Mouse (Mus musculus) stomach, embryonic 14.5 days (tissue): ENCODE data around the gene Cbfa2t3. TPM values are rescaled to one million over a fixed set of nuclear protein-coding genes. Genes with fewer than 3 reads are reported as not detected.
A peak's percentile ranks its signal among the peaks of the same experiment; 100 is the strongest.

ENCODE experiments used
- ATAC-seq: fragments of 200-750 bp; cut with Nextera tagmentation; 2 replicates; pipeline ENCODE4 v1.8.0; 2017; ENCODE audit warnings: low read depth, moderate TSS enrichment; ENCODE audit not compliant: insufficient number of reproducible peaks, insufficient read depth, low FRiP score
- H3K27ac ChIP-seq: fragments of 300-500 bp; sonication (generic); 2 replicates; pipeline ENCODE4 v1.5.1; 2014; ENCODE audit warnings: mild to moderate bottlenecking, low read length, moderate library complexity, mixed read lengths
- H3K27me3 ChIP-seq: fragments of 300-500 bp; sonication (generic); 2 replicates; pipeline ENCODE4 v1.6.1; 2014; ENCODE audit warnings: low read length, control low read depth, mixed read lengths; ENCODE audit not compliant: control insufficient read depth, insufficient read depth
- H3K36me3 ChIP-seq: fragments of 300-500 bp; sonication (generic); 2 replicates; pipeline ENCODE4 v1.6.1; 2014; ENCODE audit warnings: mild to moderate bottlenecking, control low read depth, low read length, moderate library complexity, mixed read lengths; ENCODE audit not compliant: control insufficient read depth, insufficient read depth
- H3K4me1 ChIP-seq: fragments of 300-500 bp; sonication (generic); 2 replicates; pipeline ENCODE4 v1.6.1; 2014; ENCODE audit warnings: low read length, control low read depth, mixed read lengths; ENCODE audit not compliant: control insufficient read depth, insufficient read depth
- H3K4me2 ChIP-seq: fragments of 300-500 bp; sonication (generic); replicated peaks from 2 replicates; pipeline ENCODE4 v1.6.1; 2014; ENCODE audit warnings: low read depth, low read length, control low read depth
- H3K4me3 ChIP-seq: fragments of 300-500 bp; sonication (generic); 2 replicates; pipeline ENCODE4 v1.5.1; 2014; ENCODE audit warnings: low read depth, low read length, control low read depth
- H3K9ac ChIP-seq: fragments of 300-500 bp; sonication (generic); replicated peaks from 2 replicates; pipeline ENCODE4 v1.6.1; 2014; ENCODE audit warnings: low read depth, mild to moderate bottlenecking, control low read depth, low read length, moderate library complexity, mixed read lengths
- H3K9me3 ChIP-seq: fragments of 300-500 bp; sonication (generic); 2 replicates; pipeline ENCODE4 v1.6.1; 2016; ENCODE audit warnings: low read depth, low read length, control low read depth; ENCODE audit not compliant: control insufficient read depth
- WGBS: fragments of 180-500 bp; shearing (Covaris S2); extraction: QIAGEN DNeasy Blood & Tissue Kit; methylation state at CpG from one replicate; pipeline ENCODE4 v1.1.7; 2014; 5-methylcytosine and 5-hydroxymethylcytosine counted together
- polyA plus RNA-seq: library from polyadenylated mRNA; unstranded; fragments of >200 nt; fragmentation: Nextera tagmentation; extraction: Ambion mirVana; gene quantifications from 2 replicates; pipeline ENCODE4 v1.2.1, GENCODE M21; 2014

Cbfa2t3 gene
- polyA plus RNA-seq, 1 experiment from 2014 or later: 4.1 TPM

GRCm38 (mm10) chr8:122678061-122678895, 20.6 kb downstream of the Cbfa2t3 start:
- Histone ChIP-seq H3K4me1 (peaks cover 6% of the 10 kb centered on the region; the same call in 1 of the 2 replicates), H3K36me3 (no peaks in the 10 kb centered on the region), H3K9me3 (no peaks in the 10 kb centered on the region), H3K4me3 (peak overlapping the region; percentile 69), H3K27ac (no peak overlapping the region), H3K9ac (peak overlapping the region; percentile 42), H3K27me3 (peaks cover 34% of the 10 kb centered on the region), H3K4me2 (peak overlapping the region; percentile 98)
- peak; percentile 70 for ATAC-seq
- WGBS: under 1% methylated on average over 106 of the region's 127 CpGs

GRCm38 (mm10) chr8:122677481-122678021, 21.4 kb downstream of the Cbfa2t3 start:
- no peak for ATAC-seq

GRCm38 (mm10) chr8:122676621-122677480, 22.1 kb downstream of the Cbfa2t3 start:
- no peaks in the 10 kb centered on the region for H3K36me3 ChIP-seq
- H3K4me2 ChIP-seq: peak overlapping the region; percentile 98
- H3K27ac ChIP-seq: peak overlapping the region; percentile 23; the same call in 1 of the 2 replicates
- no peak overlapping the region for H3K9ac ChIP-seq
- H3K4me1 ChIP-seq: peaks cover 6% of the 10 kb centered on the region; the same call in 1 of the 2 replicates
- peak overlapping the region; percentile 69 for H3K4me3 ChIP-seq
- 13% methylated on average over 16 of the region's 16 CpGs for WGBS
- ATAC-seq: no peak
- H3K27me3 ChIP-seq: peaks cover 34% of the 10 kb centered on the region
- no peaks in the 10 kb centered on the region for H3K9me3 ChIP-seq

More at GRCm38 (mm10) chr8:122677481-122678021, 21.4 kb downstream of the Cbfa2t3 start:
- WGBS: 3% methylated on average over 35 of the region's 35 CpGs
- Histone ChIP-seq H3K9me3 (no peaks in the 10 kb centered on the region), H3K27me3 (peaks cover 34% of the 10 kb centered on the region), H3K9ac (peak overlapping the region; percentile 42), H3K4me1 (peaks cover 6% of the 10 kb centered on the region; the same call in 1 of the 2 replicates), H3K36me3 (no peaks in the 10 kb centered on the region), H3K4me3 (peak overlapping the region; percentile 69), H3K27ac (peak overlapping the region; percentile 23; the same call in 1 of the 2 replicates), H3K4me2 (peak overlapping the region; percentile 98)

GRCm38 (mm10) chr8:122675596-122676420, 23.1 kb downstream of the Cbfa2t3 start:
- H3K9ac ChIP-seq: no peak overlapping the region
- H3K4me2 ChIP-seq: 0 out of 2 replicates have a peak overlapping the region, but pooled peaks have one; percentile 98
- H3K4me1 ChIP-seq: peaks cover 6% of the 10 kb centered on the region; the same call in 1 of the 2 replicates
- peaks cover 29% of the 10 kb centered on the region for H3K27me3 ChIP-seq
- H3K27ac ChIP-seq: no peak overlapping the region
- ATAC-seq: no peak
- no peaks in the 10 kb centered on the region for H3K36me3 ChIP-seq
- H3K9me3 ChIP-seq: no peaks in the 10 kb centered on the region
- no peak overlapping the region for H3K4me3 ChIP-seq
- WGBS: 83% methylated on average over 17 of the region's 17 CpGs

GRCm38 (mm10) chr8:122674999-122675398, 23.9 kb downstream of the Cbfa2t3 start:
- Histone ChIP-seq H3K4me1 (peaks cover 6% of the 10 kb centered on the region; the same call in 1 of the 2 replicates), H3K4me2 (no peak overlapping the region), H3K9ac (no peak overlapping the region), H3K27me3 (peaks cover 27% of the 10 kb centered on the region), H3K27ac (no peak overlapping the region), H3K36me3 (no peaks in the 10 kb centered on the region), H3K9me3 (no peaks in the 10 kb centered on the region), H3K4me3 (no peak overlapping the region)
- 43% methylated on average over 7 of the region's 7 CpGs for whole genome bisulfite sequencing
- no peak for ATAC-seq

GRCm38 (mm10) chr8:122673989-122674388, 24.9 kb downstream of the Cbfa2t3 start:
- Histone ChIP-seq H3K4me2 (no peak overlapping the region), H3K27ac (no peak overlapping the region), H3K4me3 (no peak overlapping the region), H3K27me3 (peaks cover 17% of the 10 kb centered on the region), H3K9ac (no peak overlapping the region), H3K36me3 (no peaks in the 10 kb centered on the region), H3K4me1 (peaks cover 6% of the 10 kb centered on the region; the same call in 1 of the 2 replicates), H3K9me3 (no peaks in the 10 kb centered on the region)
- WGBS: 81% methylated on average over 12 of the region's 12 CpGs
- no peak for ATAC-seq

GRCm38 (mm10) chr8:122671894-122672293, 27.0 kb downstream of the Cbfa2t3 start:
- no peak overlapping the region for H3K4me2 ChIP-seq
- H3K4me3 ChIP-seq: no peak overlapping the region
- no peak for ATAC-seq
- H3K4me1 ChIP-seq: peaks cover 2% of the 10 kb centered on the region
- peaks cover 11% of the 10 kb centered on the region for H3K27me3 ChIP-seq
- 63% methylated on average over 6 of the region's 6 CpGs for WGBS
- H3K27ac ChIP-seq: no peak overlapping the region
- no peaks in the 10 kb centered on the region for H3K36me3 ChIP-seq
- no peaks in the 10 kb centered on the region for H3K9me3 ChIP-seq
- H3K9ac ChIP-seq: no peak overlapping the region
